Mouse (Mus musculus) layer of hippocampus, postnatal 25 days (tissue): ENCODE measurements at regions not wholly inside any gene's neighbourhood (a gene's known extent, or its start where the extent isn't known, plus 50 kb on each side); places are given as distances from the start of the nearest gene placed in this dataset.
A peak's percentile ranks its signal among the peaks of the same experiment; 100 is the strongest.

Experiments
- DNase-seq, 2 experiments: peaks; one replicate each; pipeline ENCODE4 v3.0.0; 2022; ENCODE audit warnings: mixed read lengths in 2 of 2, low spot score in 1 of 2; ENCODE audit errors: extremely low spot score in 1 of 2

DNA sequence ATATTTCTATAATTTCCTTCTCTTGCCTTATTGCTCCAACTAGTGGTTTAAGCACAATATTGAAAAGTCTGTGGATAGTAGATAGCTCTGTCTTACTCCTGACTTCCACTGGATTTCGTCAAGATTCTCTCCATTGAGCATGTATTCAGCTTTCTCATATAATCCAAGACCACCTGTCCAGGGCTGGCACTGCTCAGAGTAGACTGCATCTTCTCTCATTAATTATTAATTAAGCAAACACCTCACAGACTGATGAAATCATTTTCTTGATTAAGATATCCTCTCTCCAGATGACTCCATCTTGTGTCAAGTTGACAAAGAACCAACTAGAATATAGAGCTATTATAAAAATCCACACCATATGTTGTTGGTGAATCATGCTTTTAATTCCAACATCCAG lies 310.5 kb upstream of the Tle1 start:
- DNase-seq = no peak

GRCm38 (mm10) chr4:72481748-72482147 lies 281.0 kb upstream of the Tle1 start:
- no peak for DNase-seq

GRCm38 (mm10) chr4:72480535-72480934 lies 279.8 kb upstream of the Tle1 start:
- no peak for DNase-seq

GRCm38 (mm10) chr4:72469236-72469875 lies 268.6 kb upstream of the Tle1 start:
- peak in 1 of 2 experiments; percentile 6 for DNase-seq

DNA sequence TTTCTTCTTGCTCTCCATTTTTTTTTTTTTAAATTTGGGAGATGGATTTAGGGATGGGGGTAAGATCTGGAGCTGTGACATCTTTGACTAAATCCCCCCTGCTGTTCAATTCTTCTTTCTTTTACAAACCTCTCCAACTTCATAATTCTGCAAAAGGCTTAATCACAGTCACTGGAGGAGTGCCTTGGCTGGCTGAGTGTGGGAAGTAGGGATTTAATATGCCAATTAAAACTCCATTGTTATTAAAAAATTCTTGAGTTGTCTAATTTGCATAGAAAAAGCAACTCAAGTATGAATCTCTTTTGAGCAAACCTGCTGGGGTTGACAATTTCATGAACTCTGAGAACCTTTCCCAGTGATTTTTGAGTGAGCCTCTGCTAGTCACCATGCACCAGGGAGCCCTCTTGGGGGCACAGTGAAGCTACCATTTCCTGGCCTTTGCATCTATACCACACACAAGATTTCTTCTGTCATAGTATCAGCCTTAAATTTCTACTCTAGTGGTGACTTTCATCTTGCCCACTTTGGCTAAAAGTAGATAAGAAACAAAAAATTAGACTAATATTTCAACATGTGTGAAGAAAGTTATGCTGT lies 243.6 kb upstream of the Tle1 start:
- no peak for DNase-seq

- DNase-seq = no peak
These were observed 236.6 kb upstream of the Tle1 start for GRCm38 (mm10) chr4:72437367-72437766.

- no peak for DNase-seq
These were observed 224.6 kb upstream of the Tle1 start for GRCm38 (mm10) chr4:72425316-72425715.

- no peak for DNase-seq
These were observed 211.5 kb upstream of the Tle1 start for GRCm38 (mm10) chr4:72412100-72412788.

GRCm38 (mm10) chr4:72411343-72411742 lies 210.6 kb upstream of the Tle1 start:
- DNase-seq = no peak

- no peak for DNase-seq
These were observed 200.0 kb upstream of the Tle1 start for GRCm38 (mm10) chr4:72400759-72401158.

DNA sequence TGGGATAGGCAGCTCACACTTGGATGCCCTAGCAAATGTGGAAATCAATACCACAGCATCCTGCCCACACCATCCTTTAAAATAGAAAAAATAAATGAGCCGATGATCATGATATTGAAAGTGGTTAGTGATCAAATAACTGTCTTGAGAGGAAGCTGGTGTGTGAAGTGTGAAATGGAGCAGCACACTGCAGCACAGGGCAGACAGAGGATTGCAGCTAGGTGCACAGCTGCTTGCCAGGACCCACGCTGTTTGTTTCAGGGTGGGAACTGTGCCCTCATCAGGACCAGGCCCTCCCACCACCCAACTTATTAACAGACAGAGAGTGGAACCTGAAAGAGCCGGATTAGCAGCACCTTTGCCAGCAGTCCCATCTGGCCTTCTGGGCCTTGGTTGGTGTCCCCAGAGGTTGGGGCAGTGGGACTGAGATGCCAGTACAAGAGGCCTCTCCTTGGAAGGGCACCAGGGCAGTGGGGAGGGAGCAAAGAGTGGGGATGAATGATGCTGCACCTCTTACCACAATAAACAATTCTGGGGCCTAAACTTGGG lies 191.2 kb upstream of the Tle1 start:
- DNase-seq = no peak

GRCm38 (mm10) chr4:72389811-72390625 lies 189.3 kb upstream of the Tle1 start:
- no peak for DNase-seq

- peak; percentile 25 to 47 for DNase-seq
These were observed 184.2 kb upstream of the Tle1 start for GRCm38 (mm10) chr4:72384901-72385264.

DNA sequence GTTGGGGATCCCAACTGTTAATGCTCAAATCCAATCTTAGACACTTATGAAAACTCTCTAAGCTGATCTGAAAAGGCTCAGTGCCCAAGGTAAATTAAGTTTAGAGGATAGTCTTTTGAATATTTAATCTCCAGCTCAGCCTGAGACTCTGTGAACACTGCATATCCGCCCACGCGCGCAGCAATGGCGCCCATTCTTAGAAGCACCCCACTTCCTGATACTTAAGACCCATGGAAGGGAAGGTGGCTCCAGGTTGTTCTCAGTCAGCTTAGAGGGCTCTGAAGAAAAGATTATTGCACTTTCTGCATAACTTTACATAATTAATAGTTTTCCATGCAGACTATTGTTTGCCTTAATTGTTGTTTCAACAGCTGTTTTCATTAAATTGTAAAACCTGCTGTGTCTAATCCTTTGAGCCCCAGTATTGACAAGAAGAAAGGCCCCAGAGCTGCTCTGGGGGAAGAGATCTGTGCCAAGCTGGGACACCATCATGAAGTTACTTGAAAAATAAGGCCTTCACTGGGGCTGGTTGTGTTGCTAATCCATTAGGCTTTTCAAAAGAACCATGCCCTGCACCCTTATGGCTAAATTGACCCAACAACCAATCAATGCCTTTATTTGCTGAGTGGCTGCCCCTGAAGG lies 183.7 kb upstream of the Tle1 start:
- no peak for DNase-seq

- DNase-seq = no peak
These were observed 183.0 kb upstream of the Tle1 start for GRCm38 (mm10) chr4:72383729-72384128.

DNA sequence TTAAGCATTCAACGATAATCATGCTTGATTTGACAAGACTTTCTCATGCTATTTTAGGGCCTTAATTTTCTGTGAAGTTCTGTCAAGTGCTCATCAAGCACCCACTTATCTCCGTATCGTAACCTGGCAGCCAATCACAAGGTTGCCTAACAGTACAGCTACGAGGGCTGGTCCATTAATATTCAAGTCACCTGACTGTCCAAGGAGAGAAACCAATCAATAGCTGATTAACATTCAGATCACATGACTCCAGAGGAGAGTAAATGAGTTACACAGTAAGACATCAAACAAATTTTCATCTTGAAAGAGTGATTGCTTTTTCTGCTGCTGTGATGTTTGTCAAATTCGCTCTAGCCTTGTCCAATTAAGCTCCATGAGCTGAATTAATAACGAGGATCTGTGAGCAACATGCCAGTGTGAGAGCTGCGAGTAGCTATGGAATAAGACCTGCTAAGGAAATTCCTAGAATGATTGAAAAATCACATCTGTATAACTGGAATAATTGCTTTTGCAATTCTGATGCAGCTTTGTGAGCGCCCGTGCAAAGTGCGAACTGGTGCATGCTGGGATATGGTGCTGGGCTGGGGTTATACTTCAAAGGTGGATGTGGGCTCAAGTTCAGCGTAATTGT lies 181.9 kb upstream of the Tle1 start:
- no peak for DNase-seq

- no peak for DNase-seq
These were observed 181.0 kb upstream of the Tle1 start for GRCm38 (mm10) chr4:72381742-72382141.

DNA sequence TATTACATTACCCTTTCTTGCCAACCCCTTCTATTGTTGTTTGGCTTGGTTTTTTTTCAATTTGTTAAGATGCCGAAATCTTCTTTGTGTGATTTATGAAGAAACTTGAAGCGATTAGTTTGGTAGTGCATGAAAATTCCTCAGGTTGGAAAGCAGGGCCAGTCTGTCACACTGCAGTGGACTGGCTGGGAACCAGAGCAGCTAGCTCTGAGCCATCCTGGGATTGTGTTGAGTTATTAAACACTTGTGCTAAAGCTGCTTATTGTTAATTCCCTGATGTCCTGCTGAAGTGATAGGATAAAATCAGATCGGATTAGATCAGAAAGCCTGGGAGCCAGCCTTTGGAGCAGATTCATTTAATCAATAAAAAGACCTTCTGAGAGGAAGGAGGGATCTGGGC lies 180.4 kb upstream of the Tle1 start:
- DNase-seq = no peak

DNA sequence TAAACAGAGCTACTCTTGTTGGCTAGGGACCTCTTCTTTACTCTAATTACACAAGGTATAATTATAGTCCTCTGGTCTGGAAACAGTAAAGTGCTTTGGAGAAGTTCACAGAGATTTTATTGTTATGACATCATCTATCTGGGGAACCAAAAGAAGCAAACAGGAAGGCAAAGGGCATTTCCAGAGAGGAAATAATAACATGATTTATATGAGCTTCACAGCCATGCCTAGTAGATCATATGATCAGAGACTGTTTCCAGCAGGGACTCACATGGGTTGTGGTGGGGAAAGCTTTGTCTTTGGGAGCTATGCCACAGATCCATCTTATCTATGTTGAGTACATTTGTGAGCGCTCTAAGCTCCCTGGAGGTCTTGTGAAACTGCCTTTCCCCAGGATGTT lies 178.8 kb upstream of the Tle1 start:
- no peak for DNase-seq

DNA sequence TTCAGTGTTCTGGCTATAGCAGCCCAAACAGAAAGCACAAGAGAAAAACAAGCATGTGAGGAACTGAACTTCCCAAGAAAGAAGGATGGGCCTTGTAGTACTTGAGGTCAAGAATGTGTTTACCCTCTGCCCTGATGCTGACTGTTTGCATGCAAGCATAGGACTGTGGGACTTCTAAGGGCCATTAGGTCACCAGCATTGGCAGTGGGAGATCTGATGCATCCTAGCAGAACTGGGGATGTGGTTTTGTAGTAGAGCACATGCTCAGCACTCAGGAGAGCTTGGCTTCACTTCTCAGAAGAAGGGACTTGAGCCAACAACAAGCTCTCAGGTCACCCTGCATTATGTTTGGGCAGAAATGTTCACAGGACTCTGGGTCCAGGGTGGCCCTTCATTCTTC lies 178.3 kb upstream of the Tle1 start:
- DNase-seq = no peak
